Mouse (Mus musculus): Measurements from ENCODE around the gene Gm45717. TPM values are rescaled to one million over a fixed set of nuclear protein-coding genes. Genes with fewer than 3 reads are reported as not detected.

The Gm45717 gene
- total and polyA plus RNA-seq, 2 experiments from 2014 or later, result not detected

- H3K4me2 ChIP-seq (ENCODE audit: low read depth), result peak overlapping the region; percentile 99
- no peak for DNase-seq
- peak overlapping the region; percentile 45 for H3K4me3 ChIP-seq (ENCODE audit: low read depth, low read length)
- no peaks in the 10 kb centered on the region for H3K4me1 ChIP-seq (ENCODE audit: insufficient read depth)
- no peak overlapping the region for H3K27ac ChIP-seq (ENCODE audit: low read depth, low read length)
- H3K9me3 ChIP-seq (ENCODE audit: low read length), result no peaks in the 10 kb centered on the region
- WGBS, result 20% methylated on average over 30 of the region's 30 CpGs
- ATAC-seq, result peak; percentile 61; the same call in 1 of the 2 replicates
- H3K36me3 ChIP-seq (ENCODE audit: insufficient read depth), result no peaks in the 10 kb centered on the region
- H3K27me3 ChIP-seq (ENCODE audit: insufficient read depth, low read length), result peaks cover 51% of the 10 kb centered on the region
- H3K9ac ChIP-seq, result peak overlapping the region; percentile 40
- TF ChIP-seq CTCF (IDR thresholded peaks at IDR 0.05; ENCODE audit: low read depth), result no peak
Measured at GRCm38 (mm10) chr7:140923070-140923775, 32.5 kb downstream of the Gm45717 start.

GRCm38 (mm10) chr7:140922398-140923069 is 33.2 kb downstream of the Gm45717 start:
- Histone ChIP-seq H3K27me3 (ENCODE audit: insufficient read depth, low read length) (peaks cover 53% of the 10 kb centered on the region), H3K4me1 (ENCODE audit: insufficient read depth) (no peaks in the 10 kb centered on the region), H3K4me2 (ENCODE audit: low read depth) (peak overlapping the region; percentile 99), H3K27ac (ENCODE audit: low read depth, low read length) (no peak overlapping the region), H3K9me3 (ENCODE audit: low read length) (no peaks in the 10 kb centered on the region), H3K4me3 (ENCODE audit: low read depth, low read length) (peak overlapping the region; percentile 45), H3K9ac (peak overlapping the region; percentile 40), H3K36me3 (ENCODE audit: insufficient read depth) (no peaks in the 10 kb centered on the region)
- under 1% methylated on average over 49 of the region's 49 CpGs for WGBS
- 0 out of 2 replicates have a peak, but pooled peaks have one; percentile 9 for TF ChIP-seq CTCF (IDR thresholded peaks at IDR 0.05; ENCODE audit: low read depth)
- DNase-seq (peak; percentile 51), ATAC-seq (peak; percentile 55)

GRCm38 (mm10) chr7:140921225-140921975 is 34.3 kb downstream of the Gm45717 start:
- no peak overlapping the region for H3K4me3 ChIP-seq (ENCODE audit: low read depth, low read length)
- TF ChIP-seq CTCF (IDR thresholded peaks at IDR 0.05; ENCODE audit: low read depth), result no peak
- no peaks in the 10 kb centered on the region for H3K4me1 ChIP-seq (ENCODE audit: insufficient read depth)
- H3K36me3 ChIP-seq (ENCODE audit: insufficient read depth), result no peaks in the 10 kb centered on the region
- H3K9me3 ChIP-seq (ENCODE audit: low read length), result no peaks in the 10 kb centered on the region
- no peak for DNase-seq
- peak overlapping the region; percentile 99; the same call in 1 of the 2 replicates for H3K4me2 ChIP-seq (ENCODE audit: low read depth)
- no peak for ATAC-seq
- no peak overlapping the region for H3K27ac ChIP-seq (ENCODE audit: low read depth, low read length)
- 32% methylated on average over 22 of the region's 22 CpGs for WGBS
- peaks cover 53% of the 10 kb centered on the region for H3K27me3 ChIP-seq (ENCODE audit: insufficient read depth, low read length)
- H3K9ac ChIP-seq, result no peak overlapping the region

- no peaks in the 10 kb centered on the region for H3K9me3 ChIP-seq (ENCODE audit: low read length)
- no peak within 1 kb of the TSS for H3K9ac ChIP-seq
- no peak for TF ChIP-seq CTCF (IDR thresholded peaks at IDR 0.05; ENCODE audit: low read depth)
- ATAC-seq, result no peak
- H3K4me1 ChIP-seq (ENCODE audit: insufficient read depth), result no peaks in the 10 kb centered on the region
- H3K4me2 ChIP-seq (ENCODE audit: low read depth), result no peak within 1 kb of the TSS
- DNase-seq, result no peak
- no peaks in the 10 kb centered on the region for H3K36me3 ChIP-seq (ENCODE audit: insufficient read depth)
- peaks cover 53% of the 10 kb centered on the region for H3K27me3 ChIP-seq (ENCODE audit: insufficient read depth, low read length)
- WGBS, result 83% methylated on average over 8 of the region's 8 CpGs
- H3K27ac ChIP-seq (ENCODE audit: low read depth, low read length), result no peak within 1 kb of the TSS
- H3K4me3 ChIP-seq (ENCODE audit: low read depth, low read length), result no peak within 1 kb of the TSS
Measured at GRCm38 (mm10) chr7:140920418-140921029, 35.2 kb downstream of the Gm45717 start, which contains the start of gene Nlrp6. Gene Nlrp6 (plus strand): TSS chr7:140920902.

GRCm38 (mm10) chr7:140919911-140920310 is 35.8 kb downstream of the Gm45717 start:
- Histone ChIP-seq H3K9me3 (ENCODE audit: low read length) (no peaks in the 10 kb centered on the region), H3K4me1 (ENCODE audit: insufficient read depth) (no peaks in the 10 kb centered on the region), H3K27me3 (ENCODE audit: insufficient read depth, low read length) (peaks cover 53% of the 10 kb centered on the region), H3K4me2 (ENCODE audit: low read depth) (no peak overlapping the region), H3K27ac (ENCODE audit: low read depth, low read length) (no peak overlapping the region), H3K4me3 (ENCODE audit: low read depth, low read length) (no peak overlapping the region), H3K9ac (no peak overlapping the region), H3K36me3 (ENCODE audit: insufficient read depth) (no peaks in the 10 kb centered on the region)
- DNase-seq, result no peak
- TF ChIP-seq CTCF (IDR thresholded peaks at IDR 0.05; ENCODE audit: low read depth), result no peak
- 83% methylated on average over 4 of the region's 4 CpGs for WGBS
- no peak for ATAC-seq

GRCm38 (mm10) chr7:140914031-140914690 is 41.6 kb downstream of the Gm45717 start:
- Histone ChIP-seq H3K4me2 (ENCODE audit: low read depth) (no peak overlapping the region), H3K4me3 (ENCODE audit: low read depth, low read length) (no peak overlapping the region), H3K36me3 (ENCODE audit: insufficient read depth) (no peaks in the 10 kb centered on the region), H3K27me3 (ENCODE audit: insufficient read depth, low read length) (peaks cover 6% of the 10 kb centered on the region; the same call in 1 of the 2 replicates), H3K4me1 (ENCODE audit: insufficient read depth) (no peaks in the 10 kb centered on the region), H3K9me3 (ENCODE audit: low read length) (no peaks in the 10 kb centered on the region), H3K9ac (no peak overlapping the region), H3K27ac (ENCODE audit: low read depth, low read length) (no peak overlapping the region)
- no peak for DNase-seq
- ATAC-seq, result no peak
- WGBS, result 81% methylated on average over 8 of the region's 8 CpGs
- TF ChIP-seq CTCF (IDR thresholded peaks at IDR 0.05; ENCODE audit: low read depth), result no peak

Data from forebrain, postnatal 0 days (tissue).